Mouse (Mus musculus): ENCODE data around the gene Rbm10. TPM values are rescaled to one million over a fixed set of nuclear protein-coding genes. Genes with fewer than 3 reads are reported as not detected.

Gene Rbm10
- 10 to 100 TPM; 51.2 to 52.5 TPM for total RNA-seq (2021)
- long read RNA-seq, experiment 1, transcript Rbm10-203 (23 exons, 3,172 nt): major isoform, 8 of 56 reads
- long read RNA-seq, experiment 1, partial matches to known transcripts: 27 of 56 reads
- long read RNA-seq, experiment 1, other reads (novel, unspliced or antisense): 19 of 56 reads
- long read RNA-seq, experiment 2, transcript Rbm10-203 (23 exons, 3,172 nt): major isoform, 12 of 78 reads
- long read RNA-seq, experiment 2, partial matches to known transcripts: 40 of 78 reads
- long read RNA-seq, experiment 2, other reads (novel, unspliced or antisense): 22 of 78 reads

DNA sequence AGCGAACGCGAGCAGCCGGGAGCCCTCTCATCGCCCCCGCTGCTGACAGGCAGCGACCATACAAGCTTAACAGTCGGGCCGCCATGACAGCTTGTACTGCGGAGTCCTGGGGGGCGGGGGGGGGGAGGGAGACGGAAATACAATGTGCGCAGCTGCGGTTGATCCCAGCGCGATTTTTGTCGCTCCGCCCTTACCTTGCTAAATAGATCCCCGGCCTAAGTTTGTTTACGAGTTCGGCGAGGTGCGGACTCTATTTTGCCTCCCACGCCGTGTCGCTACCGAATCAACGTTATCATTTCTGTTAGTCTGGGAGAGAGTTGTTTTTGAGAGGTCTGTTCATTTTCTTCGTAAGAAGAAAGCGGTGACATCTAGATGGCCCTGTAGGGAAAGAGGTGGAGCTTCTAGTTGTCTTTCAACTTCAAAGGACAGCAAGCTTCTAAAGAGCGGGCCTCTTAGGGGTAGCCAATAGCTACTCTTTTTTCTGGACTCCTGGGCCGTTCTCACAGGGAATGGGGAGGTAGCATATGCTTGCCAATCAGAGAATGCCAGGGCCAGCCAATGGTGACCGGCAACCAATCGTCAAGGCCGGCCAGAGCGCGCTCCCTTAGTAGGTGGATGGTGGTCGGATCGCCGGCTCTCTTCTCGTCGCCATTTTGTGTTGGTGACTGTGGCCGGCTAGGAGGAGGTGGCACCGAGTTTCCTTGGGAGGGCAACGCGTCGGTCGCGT lies at the start of gene Rbm10, which contains the start of gene Ndufb11:
Gene Rbm10, plus strand, starts transcription at position 328 of the 727 bp plus-strand sequence.
Gene Ndufb11, minus strand, starts transcription at position 444 of the 727 bp plus-strand sequence.
- DNase-seq (ENCODE audit: low spot score in 2 of 2): peak; percentile 68 to 86
- Histone ChIP-seq H3K4me3 (peak within 1 kb of the TSS; percentile 69), H3K27ac (peak within 1 kb of the TSS; percentile 95)
- TF ChIP-seq CTCF (conservative IDR thresholded peaks at IDR 0.05): no peak

DNA sequence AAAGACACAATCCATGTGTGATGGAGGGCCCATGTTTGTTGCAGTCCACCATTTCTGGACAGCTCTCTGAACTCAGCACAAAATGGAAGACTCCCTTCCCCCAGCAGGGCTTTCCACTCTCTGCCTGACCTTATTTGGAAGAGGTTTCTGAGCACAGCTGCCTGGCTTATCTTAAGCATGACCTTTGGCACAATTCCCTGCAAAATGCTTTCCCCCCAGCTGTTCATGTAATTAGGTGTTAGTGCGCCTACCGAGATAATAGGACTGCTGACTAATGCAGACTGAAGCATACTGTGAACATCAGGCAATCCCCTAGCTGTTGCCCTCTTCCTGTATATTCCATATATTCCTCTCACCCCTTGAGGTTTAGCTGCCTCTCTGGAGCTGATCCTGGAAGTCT lies 46.3 kb upstream of the Rbm10 start:
- DNase-seq (ENCODE audit: low spot score in 2 of 2): no peak
- Histone ChIP-seq H3K4me3 (no peak overlapping the region), H3K27ac (no peak overlapping the region)
- TF ChIP-seq CTCF (conservative IDR thresholded peaks at IDR 0.05): no peak

DNA sequence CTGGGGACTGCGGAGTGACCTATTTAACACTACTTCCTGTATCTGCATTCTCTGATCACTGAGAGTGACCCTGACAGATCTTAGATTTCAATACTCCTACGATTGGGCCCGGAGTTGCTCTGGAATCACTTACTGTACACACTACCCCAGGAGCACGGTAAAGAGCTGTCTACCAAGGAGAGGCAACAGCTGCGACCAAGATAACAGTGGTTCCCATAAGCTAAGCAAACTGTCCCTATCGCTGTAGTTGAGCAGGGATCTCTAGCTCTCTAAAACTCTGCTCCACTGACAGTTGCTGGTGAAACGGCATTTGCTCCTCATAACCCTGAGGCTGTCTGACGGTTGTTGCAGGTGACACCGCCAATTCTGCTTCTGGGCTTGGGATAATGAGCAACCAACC lies 44.6 kb upstream of the Rbm10 start:
- DNase-seq (ENCODE audit: low spot score in 2 of 2): no peak
- no peak overlapping the region for H3K27ac ChIP-seq
- H3K4me3 ChIP-seq: no peak overlapping the region
- no peak for TF ChIP-seq CTCF (conservative IDR thresholded peaks at IDR 0.05)

DNA sequence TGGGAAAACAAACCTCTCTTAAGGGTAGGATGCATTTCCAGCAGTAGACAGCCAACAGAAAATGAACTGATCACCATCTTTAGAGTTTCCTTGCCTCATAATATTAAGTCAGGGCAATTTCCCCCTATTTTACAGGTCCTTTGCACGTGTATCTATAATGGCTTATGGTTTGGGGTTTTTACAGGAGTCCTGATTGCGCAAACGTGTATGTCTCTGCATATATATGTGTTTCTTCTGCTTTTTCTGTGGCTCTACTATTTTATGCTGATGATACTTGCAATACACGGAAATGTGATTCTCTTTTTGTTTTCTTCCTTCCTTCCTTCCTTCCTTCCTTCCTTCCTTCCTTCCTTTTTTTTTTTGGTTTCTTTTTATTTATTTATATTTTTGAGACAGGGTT lies 43.4 kb upstream of the Rbm10 start:
- TF ChIP-seq CTCF (conservative IDR thresholded peaks at IDR 0.05): no peak
- DNase-seq (ENCODE audit: low spot score in 2 of 2): no peak
- Histone ChIP-seq H3K4me3 (no peak overlapping the region), H3K27ac (no peak overlapping the region)

DNA sequence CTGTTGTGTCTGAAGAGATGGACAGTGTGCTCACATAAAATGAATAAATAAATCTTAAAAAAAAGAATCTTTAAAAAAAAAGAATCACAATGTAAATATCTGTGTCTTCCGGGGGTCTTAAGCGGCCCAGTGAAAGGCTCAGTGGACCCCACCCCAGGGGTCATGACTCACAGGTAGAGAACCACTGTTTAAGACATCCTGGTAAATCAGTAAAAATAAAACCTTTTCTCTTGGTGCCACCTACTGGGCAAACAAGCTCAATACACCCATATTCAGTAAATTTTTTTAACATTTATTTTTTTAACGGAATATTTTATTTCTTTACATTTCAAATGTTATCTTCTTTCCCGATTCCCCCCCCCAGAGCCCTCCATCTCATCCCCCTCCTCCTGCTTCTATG lies 29.3 kb upstream of the Rbm10 start:
- DNase-seq (ENCODE audit: low spot score in 2 of 2): no peak
- peak; percentile 75 for TF ChIP-seq CTCF (conservative IDR thresholded peaks at IDR 0.05)
- Histone ChIP-seq H3K27ac (no peak overlapping the region), H3K4me3 (no peak overlapping the region)

DNA sequence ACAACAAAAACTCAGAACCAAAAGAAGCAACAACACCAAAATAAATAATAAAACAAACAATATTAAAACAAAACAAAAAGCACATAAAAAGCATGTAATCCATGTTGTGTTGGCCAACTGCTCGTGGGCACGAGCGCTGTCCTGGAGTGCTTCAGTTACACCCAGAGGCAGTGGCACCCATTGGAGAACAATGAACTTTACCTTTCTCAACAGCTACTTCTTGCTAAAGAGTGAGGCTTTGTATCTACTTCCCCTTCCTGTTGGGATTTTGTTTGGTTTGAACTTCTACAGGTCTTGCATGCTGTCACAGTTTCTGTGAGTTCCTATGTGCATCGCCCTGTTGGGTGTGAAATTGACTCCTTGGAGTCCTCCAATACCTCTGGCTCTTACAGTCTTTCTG lies 8.8 kb upstream of the Rbm10 start:
- no peak for TF ChIP-seq CTCF (conservative IDR thresholded peaks at IDR 0.05)
- no peak for DNase-seq (ENCODE audit: low spot score in 2 of 2)
- no peak overlapping the region for H3K27ac ChIP-seq
- H3K4me3 ChIP-seq: no peak overlapping the region

DNA sequence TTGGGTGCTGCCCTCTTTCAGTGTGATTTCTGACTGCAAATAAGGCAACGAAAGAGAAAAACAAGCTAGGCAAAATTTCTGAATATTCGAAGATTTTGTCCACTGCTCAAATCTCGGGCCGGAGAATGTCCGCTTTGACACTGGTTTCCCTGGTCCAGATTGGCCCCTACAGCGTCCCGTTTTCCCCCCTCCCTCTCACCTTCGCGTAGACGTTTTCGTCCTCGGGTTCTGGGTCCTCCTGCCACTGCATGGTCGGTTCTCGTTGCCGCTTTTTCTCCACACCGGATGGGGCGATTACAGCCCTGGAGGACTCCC lies 485 bp upstream of the Rbm10 start:
- Histone ChIP-seq H3K27ac (peak overlapping the region; percentile 95), H3K4me3 (peak overlapping the region; percentile 69)
- no peak for TF ChIP-seq CTCF (conservative IDR thresholded peaks at IDR 0.05)
- DNase-seq (ENCODE audit: low spot score in 2 of 2): peak in 1 of 2 experiments; percentile 13

DNA sequence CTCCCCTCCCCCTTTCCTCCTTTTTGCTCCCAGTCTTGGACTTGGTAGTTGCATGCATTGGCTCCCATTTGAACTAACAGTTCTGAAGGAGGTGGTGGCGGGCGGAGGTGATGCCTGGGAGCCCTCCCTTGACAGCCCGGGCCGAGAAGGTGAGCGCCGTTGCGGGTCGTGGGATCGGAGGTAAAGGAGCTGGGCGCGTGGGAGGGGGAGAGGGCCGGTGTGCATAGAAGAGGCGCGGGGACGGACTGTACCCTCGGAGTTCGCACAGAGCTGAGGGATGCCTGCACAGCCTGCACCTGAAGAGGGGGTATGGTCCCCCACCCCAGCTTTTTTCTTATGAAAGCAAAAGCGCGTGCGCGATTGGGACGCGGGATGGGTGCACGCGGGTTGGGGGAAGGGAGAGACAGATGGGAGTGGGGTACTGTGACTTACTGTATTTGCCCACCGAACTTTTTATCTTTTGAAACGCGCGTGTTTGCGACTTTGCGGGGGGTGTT lies 648 bp downstream of the Rbm10 start:
- Histone ChIP-seq H3K4me3 (peak overlapping the region; percentile 69), H3K27ac (peak overlapping the region; percentile 95)
- TF ChIP-seq CTCF (conservative IDR thresholded peaks at IDR 0.05): no peak
- DNase-seq (ENCODE audit: low spot score in 2 of 2): peak in 1 of 2 experiments; percentile 39

DNA sequence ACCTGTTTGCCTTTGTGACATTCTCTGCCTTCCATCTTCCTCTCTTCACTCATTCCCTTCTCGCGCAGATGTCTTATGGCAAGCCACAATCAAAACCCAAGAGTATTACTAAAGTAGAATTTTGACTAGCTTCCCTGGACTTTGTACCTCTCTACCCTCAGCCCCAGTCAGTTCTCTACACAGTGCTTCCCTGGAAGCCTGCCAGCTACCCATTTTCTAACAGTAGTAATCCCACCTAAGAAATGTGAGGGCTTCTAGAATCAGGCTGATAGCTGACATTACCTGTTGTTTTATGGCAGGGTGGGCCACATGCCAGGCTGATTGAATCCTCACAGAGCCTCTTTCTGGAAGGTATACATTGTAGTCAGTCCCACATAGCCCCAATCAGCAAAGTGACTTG lies 20.8 kb downstream of the Rbm10 start:
- no peak overlapping the region for H3K27ac ChIP-seq
- no peak overlapping the region for H3K4me3 ChIP-seq
- no peak for DNase-seq (ENCODE audit: low spot score in 2 of 2)
- TF ChIP-seq CTCF (conservative IDR thresholded peaks at IDR 0.05): no peak

DNA sequence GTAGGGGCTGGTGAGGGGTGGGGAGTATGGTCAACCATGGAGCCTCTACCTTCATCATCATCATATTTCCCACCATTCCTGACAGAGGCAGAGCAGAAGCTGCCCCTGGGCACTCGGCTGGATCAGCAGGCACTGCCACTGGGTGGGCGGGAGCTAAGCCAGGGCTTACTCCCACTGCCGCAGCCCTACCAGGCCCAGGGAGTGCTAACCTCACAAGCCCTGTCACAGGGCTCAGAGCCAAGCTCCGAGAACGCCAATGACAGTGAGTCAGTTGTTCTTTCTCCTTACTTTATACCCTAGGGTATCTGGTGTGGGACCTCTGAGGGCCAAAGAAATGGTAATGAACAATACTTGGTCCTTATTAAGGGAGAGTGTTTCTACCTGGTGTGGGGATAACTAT lies 27.5 kb downstream of the Rbm10 start:
- Histone ChIP-seq H3K27ac (no peak overlapping the region), H3K4me3 (no peak overlapping the region)
- no peak for DNase-seq (ENCODE audit: low spot score in 2 of 2)
- no peak for TF ChIP-seq CTCF (conservative IDR thresholded peaks at IDR 0.05)

DNA sequence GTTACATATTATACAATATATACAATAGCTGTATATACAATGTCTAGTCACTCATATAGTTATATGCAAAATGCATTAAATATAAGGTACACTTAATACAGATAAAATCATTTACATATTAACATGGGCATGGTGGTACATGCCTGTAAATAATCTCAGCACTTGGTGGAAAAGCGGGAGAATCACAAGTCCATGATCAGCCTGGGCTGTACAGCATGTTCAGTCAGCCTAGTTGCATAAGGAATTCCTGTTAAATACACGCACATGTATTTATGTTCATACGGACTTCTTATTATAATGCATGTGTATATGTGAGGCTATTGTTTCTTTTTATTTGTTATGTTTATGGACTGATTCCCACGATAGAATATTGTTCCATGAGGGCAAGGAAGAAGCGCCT lies 40.3 kb downstream of the Rbm10 start:
- no peak overlapping the region; the same call in 1 of the 2 replicates for H3K27ac ChIP-seq
- H3K4me3 ChIP-seq: peak overlapping the region; percentile 64
- DNase-seq (ENCODE audit: low spot score in 2 of 2): no peak
- TF ChIP-seq CTCF (conservative IDR thresholded peaks at IDR 0.05): no peak

DNA sequence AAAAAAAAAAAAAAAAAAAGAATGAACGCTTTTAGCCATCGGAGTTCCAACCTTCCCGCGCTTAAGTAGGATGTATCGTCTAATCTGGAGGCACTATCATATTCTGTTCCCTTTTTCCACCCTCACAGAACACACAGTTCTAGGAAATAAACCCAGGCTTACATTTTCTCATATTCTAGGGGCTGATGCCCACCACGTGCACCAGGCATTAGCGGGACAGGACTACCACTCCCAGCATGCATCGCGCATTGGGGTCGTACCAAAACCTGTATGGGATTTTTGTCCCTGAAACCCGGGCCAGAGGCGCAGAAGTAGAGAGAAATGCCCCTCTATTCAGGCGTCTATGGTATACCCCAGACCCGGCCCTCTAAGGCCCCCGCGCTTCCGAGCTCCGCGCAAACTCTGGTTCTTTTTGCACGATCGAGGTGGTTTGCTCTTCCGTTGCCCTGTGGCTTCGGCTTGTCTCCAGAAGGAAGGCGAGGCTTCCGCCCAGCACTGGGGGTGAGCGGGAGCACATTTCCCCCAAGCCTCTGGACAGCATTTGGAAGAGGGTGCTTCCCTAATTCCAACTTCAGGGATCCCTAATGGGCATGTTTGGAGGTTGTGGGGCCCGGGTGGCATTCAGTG lies 40.8 kb downstream of the Rbm10 start, which contains the start of gene Uba1:
Gene Uba1, plus strand, starts transcription at position 301 of the 627 bp plus-strand sequence.
- no peak for TF ChIP-seq CTCF (conservative IDR thresholded peaks at IDR 0.05)
- peak; percentile 78 to 87 for DNase-seq (ENCODE audit: low spot score in 2 of 2)
- peak within 1 kb of the TSS; percentile 64 for H3K4me3 ChIP-seq
- peak within 1 kb of the TSS; percentile 72; the same call in 1 of the 2 replicates for H3K27ac ChIP-seq

DNA sequence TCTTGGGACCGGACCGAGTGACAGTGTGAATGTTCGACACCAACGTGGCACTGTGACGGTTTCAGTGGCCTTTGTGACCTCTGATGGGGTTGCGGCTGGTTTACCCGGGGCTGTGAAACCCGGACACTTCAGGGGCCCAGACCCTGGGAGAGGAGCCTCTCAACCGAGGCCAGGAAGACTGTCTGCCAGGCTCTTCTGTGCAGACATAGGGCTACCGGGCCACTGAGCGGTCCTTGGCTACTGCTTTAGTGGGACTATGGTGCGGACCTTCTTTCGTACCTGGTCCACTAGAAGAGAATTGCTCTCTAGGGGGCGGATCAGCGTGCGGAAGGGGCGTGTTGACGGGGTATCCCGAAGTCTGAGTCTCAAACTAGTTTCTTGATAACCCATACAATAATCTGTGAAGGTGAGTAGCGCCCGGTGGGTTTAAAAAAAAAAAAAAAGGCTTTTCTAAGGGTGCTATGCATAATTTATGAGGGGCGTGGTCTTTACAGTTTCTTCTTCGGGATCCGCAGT lies 41.6 kb downstream of the Rbm10 start:
- no peak for TF ChIP-seq CTCF (conservative IDR thresholded peaks at IDR 0.05)
- H3K4me3 ChIP-seq: peak overlapping the region; percentile 64
- no peak for DNase-seq (ENCODE audit: low spot score in 2 of 2)
- H3K27ac ChIP-seq: no peak overlapping the region
